Mouse (Mus musculus) small intestine, adult 10 weeks (tissue): Measurements from ENCODE around the gene Tapt1. TPM values are rescaled to one million over a fixed set of nuclear protein-coding genes. Genes with fewer than 3 reads are reported as not detected.

Experiments used
- polyA plus RNA-seq: library from polyadenylated mRNA; stranded (reverse); fragments of 350-450 nt; fragmentation: Illumina TruSeq; extraction: RNeasy Lipid Tissue Mini Kit (QIAGEN cat#74804); gene quantifications from one replicate; pipeline ENCODE4 v1.2.3, GENCODE M21; 2014; ENCODE audit warnings: low replicate concordance

Tapt1 gene
- polyA plus RNA-seq = 62.1 TPM

DNA sequence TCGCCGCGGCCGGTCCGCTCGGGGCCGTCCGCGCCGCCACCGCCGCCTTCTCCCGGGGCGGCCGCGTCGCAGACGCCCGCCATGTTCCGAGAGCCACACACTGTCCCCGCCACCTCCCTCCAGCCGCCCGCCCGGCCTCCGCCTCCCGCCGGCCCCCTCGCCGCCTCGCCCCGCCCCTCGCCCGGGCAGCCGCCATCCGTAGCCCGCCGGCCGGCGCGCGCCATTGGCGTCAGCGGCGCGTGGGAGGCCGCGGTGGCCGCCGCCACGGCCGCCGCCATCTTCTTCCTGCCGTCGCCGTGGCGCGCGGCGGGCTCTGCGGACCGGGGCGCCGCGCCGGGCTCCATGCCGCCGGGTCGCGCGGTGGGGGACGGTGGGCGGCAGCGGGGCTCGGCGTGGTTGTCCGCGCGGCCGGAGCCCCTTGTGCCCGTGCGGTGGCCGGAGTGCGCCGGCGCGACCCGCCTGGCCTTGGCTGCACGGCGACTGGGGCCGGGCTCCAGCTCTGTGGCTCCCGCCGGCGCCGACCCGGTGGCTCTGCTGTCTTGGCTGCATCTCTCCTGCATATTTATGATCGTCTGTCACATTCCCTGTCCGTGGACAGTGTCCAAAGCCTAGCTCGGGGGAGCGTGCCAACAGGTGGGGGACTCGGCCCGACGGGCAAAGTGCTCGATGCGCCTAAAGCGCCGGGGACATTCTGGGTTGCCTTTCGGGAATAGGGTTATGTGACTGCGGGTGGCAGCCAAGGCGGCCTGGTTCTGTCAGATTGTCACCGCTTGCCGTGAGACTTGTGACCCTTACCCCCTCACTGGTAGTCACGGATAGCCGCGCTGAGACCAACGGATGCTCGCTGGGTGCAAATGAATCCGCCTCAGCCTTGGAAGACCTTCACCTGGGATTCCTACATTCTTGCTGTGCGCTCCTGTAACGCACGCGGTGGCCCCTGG lies at the start of gene Tapt1:
TSS of gene Tapt1 (minus strand) at position 106 of the 941 bp plus-strand sequence.

Other genes with a start within 250 kb of the Tapt1 start
- gene Fgfbp1, start 244.8 kb downstream of the Tapt1 start, polyA plus RNA-seq = 10.1 TPM
- 143 TPM for gene Prom1, start 124.6 kb downstream of the Tapt1 start, polyA plus RNA-seq